Mouse (Mus musculus) megakaryocyte, embryonic 14.5 days (primary cell): Measurements from ENCODE around the gene Mycbpap. TPM values are rescaled to one million over a fixed set of nuclear protein-coding genes. Genes with fewer than 3 reads are reported as not detected.

ENCODE experiments used
- H3K27me3 ChIP-seq: replicated peaks from 2 replicates; pipeline ENCODE3; 2012; ENCODE audit warnings: inconsistent platforms
- H3K36me3 ChIP-seq: replicated peaks from 2 replicates; pipeline ENCODE3; 2012; ENCODE audit warnings: low read length, inconsistent platforms, mixed read lengths
- H3K4me1 ChIP-seq: 2 replicates; pipeline ENCODE4 v1.6.1; 2012; ENCODE audit warnings: inconsistent platforms
- H3K4me3 ChIP-seq: replicated peaks from 2 replicates; pipeline ENCODE3; 2012; ENCODE audit warnings: moderate library complexity, mild to moderate bottlenecking, inconsistent platforms
- H3K9me3 ChIP-seq: 2 replicates; pipeline ENCODE4 v1.6.1; 2012; ENCODE audit warnings: inconsistent platforms
- FLI1 ChIP-seq: IDR thresholded peaks from 2 replicates; pipeline ENCODE4 v1.6.1; 2012; ENCODE audit warnings: low read length, inconsistent platforms, mixed read lengths
- GATA1 ChIP-seq: IDR thresholded peaks from 3 replicates; pipeline ENCODE4 v1.6.1; 2012; ENCODE audit warnings: mixed read lengths, low read length, inconsistent platforms, borderline replicate concordance
- polyA plus RNA-seq: library from polyadenylated mRNA; stranded (reverse); fragments of >175 nt; gene quantifications from 2 replicates; pipeline ENCODE4 v1.2.3, GENCODE M21; 2012; ENCODE audit warnings: low replicate concordance; ENCODE audit not compliant: insufficient read depth

Mycbpap gene
- polyA plus RNA-seq, 1 experiment = not detected

GRCm38 (mm10) chr11:94549691-94550441 lies 28.3 kb upstream of the Mycbpap start:
- Histone ChIP-seq H3K4me3 (peak overlapping the region; percentile 98), H3K9me3 (peaks cover 7% of the 10 kb centered on the region), H3K36me3 (peaks cover 9% of the 10 kb centered on the region), H3K27me3 (no peaks in the 10 kb centered on the region), H3K4me1 (peaks cover 52% of the 10 kb centered on the region)
- no peak for TF ChIP-seq FLI1
- no peak for TF ChIP-seq GATA1

- Histone ChIP-seq H3K9me3 (peaks cover 7% of the 10 kb centered on the region), H3K4me1 (peaks cover 55% of the 10 kb centered on the region), H3K4me3 (peak within 1 kb of the TSS; percentile 98), H3K36me3 (peaks cover 14% of the 10 kb centered on the region), H3K27me3 (no peaks in the 10 kb centered on the region)
- TF ChIP-seq GATA1 (no peak), FLI1 (no peak)
Measured at GRCm38 (mm10) chr11:94548888-94549690, 27.5 kb upstream of the Mycbpap start, which contains the start of gene Rsad1. Gene Rsad1, minus strand, starts transcription at chr11:94549255.

GRCm38 (mm10) chr11:94548041-94548784 lies 26.7 kb upstream of the Mycbpap start:
- H3K9me3 ChIP-seq = peaks cover 7% of the 10 kb centered on the region
- peaks cover 21% of the 10 kb centered on the region for H3K36me3 ChIP-seq
- peak overlapping the region; percentile 98 for H3K4me3 ChIP-seq
- no peak for TF ChIP-seq GATA1
- TF ChIP-seq FLI1 = no peak
- no peaks in the 10 kb centered on the region for H3K27me3 ChIP-seq
- peaks cover 50% of the 10 kb centered on the region for H3K4me1 ChIP-seq

GRCm38 (mm10) chr11:94547271-94547670 lies 25.7 kb upstream of the Mycbpap start:
- no peak for TF ChIP-seq GATA1
- TF ChIP-seq FLI1 = no peak
- H3K36me3 ChIP-seq = peaks cover 31% of the 10 kb centered on the region
- H3K9me3 ChIP-seq = peaks cover 7% of the 10 kb centered on the region
- H3K27me3 ChIP-seq = no peaks in the 10 kb centered on the region
- peaks cover 50% of the 10 kb centered on the region for H3K4me1 ChIP-seq
- no peak overlapping the region for H3K4me3 ChIP-seq

GRCm38 (mm10) chr11:94546381-94546780 lies 24.8 kb upstream of the Mycbpap start:
- Histone ChIP-seq H3K27me3 (no peaks in the 10 kb centered on the region), H3K4me1 (peaks cover 49% of the 10 kb centered on the region), H3K36me3 (peaks cover 32% of the 10 kb centered on the region), H3K9me3 (peaks cover 3% of the 10 kb centered on the region), H3K4me3 (no peak overlapping the region)
- no peak for TF ChIP-seq FLI1
- no peak for TF ChIP-seq GATA1

GRCm38 (mm10) chr11:94544422-94544821 lies 22.9 kb upstream of the Mycbpap start:
- Histone ChIP-seq H3K36me3 (peaks cover 41% of the 10 kb centered on the region), H3K4me3 (no peak overlapping the region), H3K4me1 (peaks cover 29% of the 10 kb centered on the region), H3K27me3 (no peaks in the 10 kb centered on the region), H3K9me3 (no peaks in the 10 kb centered on the region)
- TF ChIP-seq FLI1 (no peak), GATA1 (no peak)

GRCm38 (mm10) chr11:94543932-94544331 lies 22.4 kb upstream of the Mycbpap start:
- TF ChIP-seq GATA1 (no peak), FLI1 (no peak)
- Histone ChIP-seq H3K4me1 (peaks cover 24% of the 10 kb centered on the region), H3K4me3 (no peak overlapping the region), H3K27me3 (no peaks in the 10 kb centered on the region), H3K9me3 (no peaks in the 10 kb centered on the region), H3K36me3 (peaks cover 46% of the 10 kb centered on the region)

GRCm38 (mm10) chr11:94543344-94543743 lies 21.8 kb upstream of the Mycbpap start:
- Histone ChIP-seq H3K4me1 (peaks cover 19% of the 10 kb centered on the region), H3K36me3 (peaks cover 49% of the 10 kb centered on the region), H3K27me3 (no peaks in the 10 kb centered on the region), H3K4me3 (no peak overlapping the region), H3K9me3 (no peaks in the 10 kb centered on the region)
- no peak for TF ChIP-seq GATA1
- TF ChIP-seq FLI1 = no peak

GRCm38 (mm10) chr11:94542400-94542799 lies 20.9 kb upstream of the Mycbpap start:
- Histone ChIP-seq H3K4me1 (peaks cover 14% of the 10 kb centered on the region), H3K27me3 (no peaks in the 10 kb centered on the region), H3K4me3 (no peak overlapping the region), H3K9me3 (no peaks in the 10 kb centered on the region), H3K36me3 (peaks cover 54% of the 10 kb centered on the region)
- TF ChIP-seq FLI1 (no peak), GATA1 (no peak)
